13 mouse cellular contexts compared by ENCODE assay signal in the genomic region with DNA sequence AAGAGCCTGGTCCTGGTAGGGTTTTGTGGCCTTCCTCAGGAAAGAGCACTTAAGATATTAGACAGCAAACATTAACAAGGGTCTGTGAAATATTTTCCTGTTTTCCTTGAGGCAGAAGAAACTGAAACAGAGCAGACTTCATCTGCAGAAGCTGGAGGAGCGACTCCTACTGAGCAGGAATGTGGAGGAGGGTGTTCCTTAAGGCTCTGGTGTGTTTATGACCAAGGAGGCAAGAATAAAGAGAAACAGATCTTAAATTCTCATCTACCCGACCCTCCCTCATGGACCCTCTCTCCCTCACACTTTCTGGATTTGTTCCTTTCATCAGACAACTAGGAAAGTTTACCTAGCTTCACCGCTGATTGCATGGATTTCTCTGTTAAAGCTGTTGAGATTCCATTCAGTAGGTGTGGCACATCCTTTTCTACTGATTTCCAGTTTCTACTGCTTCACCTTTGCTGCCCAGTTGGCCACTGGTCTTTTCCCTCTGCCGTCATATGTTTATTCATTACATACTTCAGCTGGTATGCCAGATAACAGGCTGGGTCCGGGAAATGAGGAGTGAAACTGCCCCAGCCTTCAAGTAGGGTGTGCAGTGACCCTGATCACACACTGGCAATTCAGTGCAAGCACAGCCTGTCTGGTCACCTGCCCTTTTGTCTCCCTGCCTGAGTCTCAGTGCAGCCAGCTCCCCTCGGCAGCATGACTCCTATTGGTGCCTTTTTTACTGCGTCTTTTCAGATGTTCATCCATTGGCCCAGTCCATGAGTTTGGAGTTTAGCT. TPM values are rescaled to one million over a fixed set of nuclear protein-coding genes. Genes with fewer than 3 reads are reported as not detected.
A peak's percentile ranks its signal among the peaks of the same experiment; 100 is the strongest.
DNase-seq lines count a peak whose midpoint lies in the region; ATAC-seq and TF ChIP-seq lines count a peak whose summit lies in the region.
"Had no signal": no experiment of that assay in that cellular context is flagged by ENCODE, and none has a peak within 500 bp of the region (broad histone marks: within the 10 kb centered on the region; RNA-seq: fewer than 3 reads in every experiment).

No protein-coding gene starts in this region.

- H3K36me3 ChIP-seq in kidney, postnatal 0 days (ENCODE audit: insufficient read depth, low read length), result no peaks in the 10 kb centered on the region
- no peaks in the 10 kb centered on the region for H3K36me3 ChIP-seq in forebrain, embryonic 15.5 days
- H3K36me3 ChIP-seq in hindbrain, embryonic 12.5 days, result no peaks in the 10 kb centered on the region
- H3K36me3 ChIP-seq: G1E; hindbrain, embryonic 15.5 days; midbrain, embryonic 10.5 days had no signal

- intact Hi-C loops in heart, postnatal 10 days (cut with DNase I), result no loop called here

- H3K4me1 ChIP-seq in kidney, postnatal 0 days (replicated peaks; ENCODE audit: insufficient read depth, low read length), result no peaks in the 10 kb centered on the region; the same call in 1 of the 2 replicates
- no peaks in the 10 kb centered on the region for H3K4me1 ChIP-seq in forebrain, embryonic 15.5 days
- H3K4me1 ChIP-seq in hindbrain, embryonic 12.5 days, result no peaks in the 10 kb centered on the region
- H3K4me1 ChIP-seq: hindbrain, embryonic 15.5 days had no signal

- H3K27me3 ChIP-seq in kidney, postnatal 0 days (ENCODE audit: insufficient read depth, low read length), result no peaks in the 10 kb centered on the region
- H3K27me3 ChIP-seq in forebrain, embryonic 15.5 days, result no peaks in the 10 kb centered on the region
- H3K27me3 ChIP-seq in hindbrain, embryonic 12.5 days, result no peaks in the 10 kb centered on the region
- H3K27me3 ChIP-seq: hindbrain, embryonic 15.5 days had no signal

- peak overlapping the region; percentile 58 for H3K27ac ChIP-seq in kidney, postnatal 0 days
- no peak overlapping the region for H3K27ac ChIP-seq in forebrain, embryonic 15.5 days (replicated peaks)
- H3K27ac ChIP-seq in hindbrain, embryonic 12.5 days, result no peak overlapping the region
- H3K27ac ChIP-seq: hindbrain, embryonic 15.5 days; midbrain, embryonic 10.5 days had no signal

- H3K4me3 ChIP-seq in kidney, postnatal 0 days (replicated peaks; ENCODE audit: low read depth, low read length), result no peak overlapping the region
- no peak overlapping the region for H3K4me3 ChIP-seq in forebrain, embryonic 15.5 days
- H3K4me3 ChIP-seq in hindbrain, embryonic 12.5 days, result no peak overlapping the region
- H3K4me3 ChIP-seq: hindbrain, embryonic 15.5 days; midbrain, embryonic 10.5 days had no signal

- 17% methylated on average over 7 of the region's 7 CpGs for WGBS in kidney, postnatal 0 days
- 63% methylated on average over 7 of the region's 7 CpGs for whole genome bisulfite sequencing in forebrain, embryonic 15.5 days
- 60% methylated on average over 7 of the region's 7 CpGs for WGBS in hindbrain, embryonic 12.5 days

- peak; percentile 26; the same call in 1 of the 2 replicates for TF ChIP-seq CTCF in kidney, postnatal 0 days (IDR thresholded peaks at IDR 0.05; ENCODE audit: low read depth)

- H3K9ac ChIP-seq in kidney, postnatal 0 days (ENCODE audit: low read depth, low read length), result no peak overlapping the region
- H3K9ac ChIP-seq in forebrain, embryonic 15.5 days (replicated peaks), result no peak overlapping the region
- H3K9ac ChIP-seq in hindbrain, embryonic 12.5 days, result no peak overlapping the region
- H3K9ac ChIP-seq: hindbrain, embryonic 15.5 days had no signal

- H3K4me2 ChIP-seq in kidney, postnatal 0 days (ENCODE audit: low read length), result 0 out of 2 replicates have a peak overlapping the region, but pooled peaks have one; percentile 0
- H3K4me2 ChIP-seq in forebrain, embryonic 15.5 days (replicated peaks), result no peak overlapping the region
- H3K4me2 ChIP-seq in hindbrain, embryonic 12.5 days (replicated peaks), result no peak overlapping the region
- H3K4me2 ChIP-seq: hindbrain, embryonic 15.5 days had no signal

- H3K9me3 ChIP-seq in kidney, postnatal 0 days (replicated peaks; ENCODE audit: low read length), result no peaks in the 10 kb centered on the region
- no peaks in the 10 kb centered on the region for H3K9me3 ChIP-seq in forebrain, embryonic 15.5 days
- no peaks in the 10 kb centered on the region for H3K9me3 ChIP-seq in hindbrain, embryonic 12.5 days (replicated peaks)
- H3K9me3 ChIP-seq: G1E; hindbrain, embryonic 15.5 days; midbrain, embryonic 10.5 days had no signal

- peak; percentile 97 for ATAC-seq in kidney, postnatal 0 days (replicated peaks; ENCODE audit: low FRiP score, low read depth)
- ATAC-seq in forebrain, embryonic 15.5 days (replicated peaks), result no peak
- no peak for ATAC-seq in hindbrain, embryonic 12.5 days (ENCODE audit: low FRiP score)

- DNase-seq in heart, adult 9 months (ENCODE audit: low spot score in 2 of 2), result peak; percentile 64 to 72
- peak; percentile 67 to 78 for DNase-seq in heart, postnatal 10 days
- peak; percentile 74 for DNase-seq in kidney, postnatal 0 days (ENCODE audit: low spot score)
- peak; percentile 69 to 86 for DNase-seq in lung, postnatal 4 days
- no peak for DNase-seq in cerebellum, adult 9-11 months
- DNase-seq in right cerebral cortex, adult 18-20 months, result no peak

RNA-seq across cellular contexts. Expression of a gene that starts 26.8 kb away (rescaled TPM):
- 1 to 10 TPM in 1 of 2 experiments, under 1 TPM in 1; 0.74 to 1.5 TPM for total RNA-seq in heart, postnatal 10 days (2021)
- not detected in 2 replicates for polyA plus RNA-seq in kidney, postnatal 0 days (2015; fragmentation: Nextera tagmentation; extraction: Ambion mirVana)
- polyA plus RNA-seq in forebrain, embryonic 15.5 days (2015; fragmentation: Nextera tagmentation; extraction: Ambion mirVana), result not detected in 2 replicates
- polyA plus RNA-seq in hindbrain, embryonic 12.5 days (2016; fragmentation: Nextera tagmentation; extraction: Ambion mirVana), result not detected in 2 replicates
- total RNA-seq: G1E; neutrophil, adult 5-6 weeks had no signal
- polyA plus RNA-seq: G1E; hindbrain, embryonic 15.5 days; limb, embryonic 11.5 days; midbrain, embryonic 10.5 days had no signal

RNA-seq across cellular contexts. Expression of a gene that starts 40.2 kb away (rescaled TPM):
- total RNA-seq in heart, postnatal 10 days (2021), result 10 to 100 TPM; 23.9 to 33.8 TPM
- polyA plus RNA-seq in kidney, postnatal 0 days (2015; fragmentation: Nextera tagmentation; extraction: Ambion mirVana), result 11.7 and 14.3 TPM in 2 replicates
- polyA plus RNA-seq in forebrain, embryonic 15.5 days (2015; fragmentation: Nextera tagmentation; extraction: Ambion mirVana), result 1.1 and 1.6 TPM in 2 replicates
- polyA plus RNA-seq in hindbrain, embryonic 12.5 days (2016; fragmentation: Nextera tagmentation; extraction: Ambion mirVana), result 0.88 and 1.4 TPM in 2 replicates
- polyA plus RNA-seq: G1E had no signal

Comparison
In these comparisons a context has a peak if more than half of its experiments do, and no peak if none do; other contexts are left out.
1. DNase-seq: peak in heart, adult 9 months (2 of 2), heart, postnatal 10 days (2 of 2), kidney, postnatal 0 days (single experiment) and lung, postnatal 4 days (2 of 2); none in cerebellum, adult 9-11 months (single experiment) and right cerebral cortex, adult 18-20 months (single experiment).